Mouse (Mus musculus) hindbrain, embryonic 11.5 days (tissue): Measurements from ENCODE around the gene Rassf2. TPM values are rescaled to one million over a fixed set of nuclear protein-coding genes. Genes with fewer than 3 reads are reported as not detected.

Experiments
- ATAC-seq: fragments of 200-750 bp; cut with Nextera tagmentation; 2 replicates; pipeline ENCODE4 v1.8.0; 2017; ENCODE audit warnings: mild to moderate bottlenecking, moderate TSS enrichment, moderate library complexity; ENCODE audit not compliant: low FRiP score
- DNase-seq: peaks from one replicate; pipeline ENCODE4 v3.0.0-alpha.2; 2015; ENCODE audit warnings: low spot score
- H3K27ac ChIP-seq: fragments of 300-500 bp; sonication (generic); 2 replicates; pipeline ENCODE4 v1.5.1; 2014; ENCODE audit warnings: mild to moderate bottlenecking, low read depth, low read length
- H3K27me3 ChIP-seq: fragments of 300-500 bp; sonication (generic); 2 replicates; pipeline ENCODE4 v1.6.1; 2014; ENCODE audit warnings: mild to moderate bottlenecking, low read length, moderate library complexity, mixed read lengths; ENCODE audit not compliant: control insufficient read depth, insufficient read depth
- H3K36me3 ChIP-seq: fragments of 300-500 bp; sonication (generic); 2 replicates; pipeline ENCODE4 v1.6.1; 2014; ENCODE audit warnings: mild to moderate bottlenecking, low read length, moderate library complexity, mixed read lengths; ENCODE audit not compliant: control insufficient read depth, insufficient read depth
- H3K4me1 ChIP-seq: fragments of 300-500 bp; sonication (generic); replicated peaks from 2 replicates; pipeline ENCODE4 v1.6.1; 2014; ENCODE audit warnings: low read length, mixed read lengths; ENCODE audit not compliant: control insufficient read depth, insufficient read depth
- H3K4me2 ChIP-seq: fragments of 300-500 bp; sonication (generic); replicated peaks from 2 replicates; pipeline ENCODE4 v1.6.1; 2014; ENCODE audit warnings: mild to moderate bottlenecking, low read depth, low read length
- H3K4me3 ChIP-seq: fragments of 300-500 bp; sonication (generic); 2 replicates; pipeline ENCODE4 v1.5.1; 2014; ENCODE audit warnings: low read depth, low read length
- H3K9ac ChIP-seq: fragments of 300-500 bp; sonication (generic); 2 replicates; pipeline ENCODE4 v1.6.1; 2014; ENCODE audit warnings: low read depth, low read length
- H3K9me3 ChIP-seq: fragments of 300-500 bp; sonication (generic); 2 replicates; pipeline ENCODE4 v1.6.1; 2016; ENCODE audit warnings: low read length; ENCODE audit not compliant: control insufficient read depth
- WGBS: fragments of 180-500 bp; shearing (Covaris S2); extraction: QIAGEN DNeasy Blood & Tissue Kit; methylation state at CpG from one replicate; pipeline ENCODE4 v1.1.7; 2014; 5-methylcytosine and 5-hydroxymethylcytosine counted together
- polyA plus RNA-seq: library from polyadenylated mRNA; unstranded; fragments of >200 nt; fragmentation: Nextera tagmentation; extraction: Ambion mirVana; gene quantifications from 2 replicates; pipeline ENCODE4 v1.2.1, GENCODE M21; 2014

Gene Rassf2
- polyA plus RNA-seq, 1 experiment from 2014 or later: 27.2 TPM

DNA sequence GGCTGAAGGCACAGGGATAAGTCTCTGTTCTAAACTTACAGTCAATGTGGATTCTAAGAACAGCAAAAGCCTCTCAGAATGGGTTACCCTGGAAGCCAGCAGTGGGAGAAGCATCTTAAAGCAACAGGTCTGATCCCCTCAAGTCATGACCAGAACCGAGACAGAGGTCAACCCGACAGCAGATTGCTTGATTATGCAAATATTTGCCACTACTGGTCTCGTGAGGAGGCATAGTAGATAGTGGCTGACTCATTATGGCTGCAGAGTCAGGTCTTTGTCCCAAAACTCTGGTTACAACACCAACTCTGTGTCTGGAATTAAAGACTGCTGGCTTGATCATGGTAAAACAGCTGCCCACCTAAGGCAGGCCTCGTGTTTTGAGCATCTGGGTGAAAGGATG is 11.9 kb downstream of the Rassf2 start:
- Histone ChIP-seq H3K9ac (no peak overlapping the region), H3K36me3 (peaks cover 2% of the 10 kb centered on the region; the same call in 1 of the 2 replicates), H3K27me3 (no peaks in the 10 kb centered on the region), H3K9me3 (no peaks in the 10 kb centered on the region), H3K4me3 (no peak overlapping the region), H3K4me2 (no peak overlapping the region), H3K27ac (no peak overlapping the region), H3K4me1 (no peaks in the 10 kb centered on the region)
- ATAC-seq: no peak
- 65% methylated on average over 4 of the region's 4 CpGs for WGBS
- no peak for DNase-seq

DNA sequence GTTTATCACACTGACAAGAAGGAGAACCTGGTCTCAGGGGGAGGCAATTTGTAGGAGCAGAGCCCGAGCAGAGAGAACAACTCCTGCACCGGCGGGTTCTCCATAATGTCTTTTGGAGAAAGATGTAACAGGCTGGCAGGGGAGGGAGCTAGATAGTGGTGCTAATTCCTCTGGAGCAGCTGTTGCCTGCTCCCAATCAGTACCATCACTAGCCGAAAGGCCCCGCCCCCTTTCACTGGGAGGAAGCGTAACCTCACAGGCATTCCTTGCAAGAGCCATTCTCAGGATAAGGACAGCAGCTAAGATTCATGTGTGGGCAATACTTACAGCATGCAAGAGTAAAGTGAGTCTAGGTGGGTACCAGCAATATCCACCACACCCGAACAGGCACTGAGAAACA is 12.4 kb downstream of the Rassf2 start:
- no peaks in the 10 kb centered on the region for H3K27me3 ChIP-seq
- H3K9ac ChIP-seq: 0 out of 2 replicates have a peak overlapping the region, but pooled peaks have one; percentile 16
- H3K4me2 ChIP-seq: no peak overlapping the region
- H3K27ac ChIP-seq: no peak overlapping the region
- 58% methylated on average over 7 of the region's 7 CpGs for WGBS
- no peak overlapping the region for H3K4me3 ChIP-seq
- H3K4me1 ChIP-seq: no peaks in the 10 kb centered on the region
- ATAC-seq: no peak
- no peak for DNase-seq
- no peaks in the 10 kb centered on the region for H3K9me3 ChIP-seq
- peaks cover 2% of the 10 kb centered on the region; the same call in 1 of the 2 replicates for H3K36me3 ChIP-seq

DNA sequence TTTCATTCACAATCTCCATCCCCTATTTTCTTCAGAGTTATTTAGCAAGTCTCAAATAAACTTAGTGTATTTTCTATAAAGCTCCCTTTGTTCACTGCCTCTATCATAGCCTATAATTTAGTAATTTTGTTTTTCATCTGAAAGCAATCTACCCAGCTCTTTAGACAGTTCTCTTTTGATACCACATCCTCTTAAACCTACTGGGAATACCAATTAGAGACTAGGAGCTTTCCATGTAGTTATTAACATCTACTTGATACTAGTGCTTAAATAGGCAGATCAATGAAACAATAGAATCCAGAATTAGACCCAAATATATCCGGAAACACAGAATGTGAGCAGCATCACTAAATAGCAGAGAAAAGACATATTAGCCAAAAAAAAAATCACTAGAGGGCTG is 14.0 kb downstream of the Rassf2 start:
- Histone ChIP-seq H3K9me3 (no peaks in the 10 kb centered on the region), H3K27ac (no peak overlapping the region), H3K9ac (no peak overlapping the region), H3K4me1 (no peaks in the 10 kb centered on the region), H3K4me3 (no peak overlapping the region), H3K36me3 (peaks cover 5% of the 10 kb centered on the region; the same call in 1 of the 2 replicates), H3K27me3 (no peaks in the 10 kb centered on the region), H3K4me2 (no peak overlapping the region)
- DNase-seq (no peak), ATAC-seq (no peak)
- WGBS: 85% methylated on average over 1 of the region's 1 CpGs

DNA sequence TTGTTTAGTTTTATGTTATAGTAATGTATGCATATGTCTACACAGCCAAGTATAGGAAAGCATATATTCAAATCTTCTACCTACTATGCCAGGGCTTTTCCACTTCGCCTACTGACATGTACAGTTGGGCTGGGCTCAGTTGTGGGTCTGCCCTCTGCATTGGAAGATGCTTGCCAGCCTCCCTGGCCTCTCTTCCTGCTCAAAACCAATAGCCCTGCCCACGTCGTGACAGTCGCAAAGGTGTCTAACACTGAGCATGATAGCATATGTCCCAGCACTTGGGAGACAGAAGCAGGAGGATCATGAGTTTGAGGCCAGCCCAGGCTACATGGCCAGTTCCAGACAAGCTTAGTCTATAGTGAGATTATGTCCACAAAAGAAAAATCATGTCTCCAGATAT is 16.9 kb downstream of the Rassf2 start:
- DNase-seq (no peak), ATAC-seq (no peak)
- Histone ChIP-seq H3K27ac (no peak overlapping the region), H3K27me3 (no peaks in the 10 kb centered on the region), H3K4me2 (no peak overlapping the region), H3K4me3 (no peak overlapping the region), H3K9ac (no peak overlapping the region), H3K9me3 (no peaks in the 10 kb centered on the region), H3K4me1 (no peaks in the 10 kb centered on the region), H3K36me3 (peaks cover 8% of the 10 kb centered on the region; the same call in 1 of the 2 replicates)
- WGBS: 93% methylated on average over 4 of the region's 4 CpGs

DNA sequence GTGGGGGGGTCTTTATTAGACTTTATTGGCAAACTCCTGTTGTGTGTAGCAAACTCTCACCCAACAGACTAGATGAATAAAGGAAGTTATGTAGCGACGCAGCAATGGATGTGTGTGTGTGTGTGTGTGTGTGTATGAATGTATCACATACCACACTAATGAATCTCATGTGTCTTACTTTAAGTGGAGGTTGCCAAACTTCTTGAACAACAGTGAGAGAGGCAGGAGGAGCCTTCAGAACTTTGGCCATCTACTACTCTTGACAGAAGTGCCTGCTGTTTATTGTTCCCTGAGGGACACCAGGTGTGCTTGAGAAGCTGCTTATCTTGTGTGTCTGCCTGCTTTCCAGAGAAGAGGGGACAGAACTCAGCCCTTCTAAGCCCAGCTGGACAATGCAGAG is 19.3 kb downstream of the Rassf2 start:
- 0 out of 2 replicates have a peak, but pooled peaks cover 5% of the 10 kb centered on the region for H3K36me3 ChIP-seq
- WGBS: 78% methylated on average over 2 of the region's 2 CpGs
- H3K9ac ChIP-seq: no peak overlapping the region

DNA sequence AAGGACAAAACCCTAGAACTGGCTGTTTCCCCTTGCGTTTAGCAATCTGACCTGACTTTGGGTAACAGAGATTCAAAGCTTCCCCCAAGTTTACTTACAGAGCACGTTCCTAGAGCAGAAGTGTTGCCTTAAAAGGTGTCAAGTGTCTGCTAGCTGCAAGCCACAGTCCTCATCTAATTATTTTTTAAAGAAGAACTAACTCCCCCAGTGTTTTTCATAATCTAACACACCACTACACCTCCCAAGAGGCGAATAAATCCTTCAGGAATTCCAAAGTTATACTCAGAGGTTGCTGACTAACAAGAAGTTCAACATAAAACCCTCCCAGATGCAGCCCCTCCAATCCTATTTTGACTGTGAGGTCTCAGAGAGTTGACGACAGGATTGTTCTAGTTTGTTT is 21.9 kb downstream of the Rassf2 start:
- DNase-seq: no peak
- ATAC-seq: no peak
- H3K36me3 ChIP-seq: 0 out of 2 replicates have a peak, but pooled peaks cover 5% of the 10 kb centered on the region

More for the DNA sequence above, 19.3 kb downstream of the Rassf2 start:
- no peaks in the 10 kb centered on the region for H3K27me3 ChIP-seq
- no peaks in the 10 kb centered on the region for H3K4me1 ChIP-seq
- no peak for ATAC-seq
- no peak overlapping the region for H3K27ac ChIP-seq
- H3K4me2 ChIP-seq: no peak overlapping the region
- no peaks in the 10 kb centered on the region for H3K9me3 ChIP-seq
- no peak for DNase-seq
- no peak overlapping the region for H3K4me3 ChIP-seq

DNA sequence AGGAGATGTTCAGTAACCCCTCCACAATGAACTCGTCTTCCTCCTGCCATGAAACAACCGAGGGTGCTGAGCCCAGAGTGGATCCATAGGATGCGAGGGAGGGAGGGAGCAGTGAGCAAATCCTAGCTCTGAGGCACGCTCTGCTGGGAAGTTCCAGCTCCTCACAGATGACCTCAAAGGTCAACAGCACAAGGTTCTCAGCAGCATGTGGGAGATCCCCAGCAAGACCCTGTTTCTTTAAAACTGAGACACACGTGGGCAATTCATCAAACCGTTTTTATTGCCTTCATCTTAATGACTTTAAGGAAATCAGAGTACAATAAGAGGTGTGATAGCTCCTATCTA is 22.6 kb downstream of the Rassf2 start:
- H3K36me3 ChIP-seq: 0 out of 2 replicates have a peak, but pooled peaks cover 5% of the 10 kb centered on the region
- H3K27me3 ChIP-seq: no peaks in the 10 kb centered on the region

More for the DNA sequence above, 21.9 kb downstream of the Rassf2 start:
- WGBS: 60% methylated on average over 4 of the region's 4 CpGs
- Histone ChIP-seq H3K27ac (no peak overlapping the region), H3K4me1 (no peaks in the 10 kb centered on the region), H3K27me3 (no peaks in the 10 kb centered on the region), H3K9me3 (no peaks in the 10 kb centered on the region), H3K4me3 (no peak overlapping the region), H3K9ac (no peak overlapping the region), H3K4me2 (no peak overlapping the region)

DNA sequence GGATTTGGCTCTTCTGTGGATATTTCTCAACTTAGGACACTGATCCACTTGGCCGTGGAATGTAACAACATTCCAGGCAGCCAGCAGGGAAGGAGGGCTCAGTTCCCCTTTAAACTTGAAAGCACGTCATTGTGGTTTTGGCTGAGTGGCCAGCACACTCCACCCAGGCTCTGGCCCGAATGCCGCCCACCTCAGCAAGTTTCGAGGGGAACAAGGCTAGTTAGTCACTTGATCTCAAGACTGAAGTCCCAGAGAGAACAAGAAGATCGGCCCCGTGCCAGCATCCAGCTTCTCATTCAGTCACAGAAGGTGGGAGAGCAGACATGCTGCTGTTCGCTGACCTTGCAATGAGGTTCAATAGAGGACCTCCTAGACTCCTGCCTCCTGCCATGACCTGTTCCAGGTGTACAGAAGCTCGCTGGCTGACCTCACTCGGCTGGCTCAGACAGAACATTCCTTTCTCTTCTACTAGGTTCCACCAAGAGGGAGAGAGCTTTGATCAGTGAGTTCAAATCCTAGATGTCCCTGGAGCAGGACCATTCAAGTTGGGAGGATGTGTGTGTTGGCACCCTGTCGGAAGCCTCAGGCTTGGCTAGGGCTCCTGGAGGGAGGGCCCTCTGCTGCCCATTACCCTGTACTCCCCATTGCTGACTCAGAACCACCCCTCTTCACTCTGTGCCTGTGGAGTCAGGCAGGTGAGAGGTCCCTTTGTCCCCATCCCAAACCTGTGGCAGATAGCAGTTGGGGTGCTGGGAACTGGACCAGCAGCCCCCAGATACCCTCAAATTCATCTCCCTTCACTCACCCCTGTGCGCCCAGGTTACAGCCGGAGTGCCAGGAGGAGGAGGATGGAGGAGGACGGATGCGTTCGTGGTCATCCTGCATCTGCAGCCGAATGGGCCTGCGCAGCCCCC is 23.2 kb downstream of the Rassf2 start:
- H3K4me1 ChIP-seq: no peaks in the 10 kb centered on the region
- no peak overlapping the region for H3K4me2 ChIP-seq
- H3K27me3 ChIP-seq: no peaks in the 10 kb centered on the region
- no peak overlapping the region for H3K9ac ChIP-seq
- H3K36me3 ChIP-seq: 0 out of 2 replicates have a peak, but pooled peaks cover 2% of the 10 kb centered on the region
- no peak overlapping the region for H3K4me3 ChIP-seq
- WGBS: 82% methylated on average over 18 of the region's 18 CpGs
- H3K27ac ChIP-seq: no peak overlapping the region
- DNase-seq (no peak), ATAC-seq (no peak)
- no peaks in the 10 kb centered on the region for H3K9me3 ChIP-seq

More for the DNA sequence above, 22.6 kb downstream of the Rassf2 start:
- H3K4me1 ChIP-seq: no peaks in the 10 kb centered on the region
- no peak overlapping the region for H3K27ac ChIP-seq
- 52% methylated on average over 6 of the region's 6 CpGs for WGBS
- DNase-seq: no peak
- no peak overlapping the region for H3K9ac ChIP-seq
- H3K4me2 ChIP-seq: no peak overlapping the region
- no peak overlapping the region for H3K4me3 ChIP-seq
- no peak for ATAC-seq
- no peaks in the 10 kb centered on the region for H3K9me3 ChIP-seq

DNA sequence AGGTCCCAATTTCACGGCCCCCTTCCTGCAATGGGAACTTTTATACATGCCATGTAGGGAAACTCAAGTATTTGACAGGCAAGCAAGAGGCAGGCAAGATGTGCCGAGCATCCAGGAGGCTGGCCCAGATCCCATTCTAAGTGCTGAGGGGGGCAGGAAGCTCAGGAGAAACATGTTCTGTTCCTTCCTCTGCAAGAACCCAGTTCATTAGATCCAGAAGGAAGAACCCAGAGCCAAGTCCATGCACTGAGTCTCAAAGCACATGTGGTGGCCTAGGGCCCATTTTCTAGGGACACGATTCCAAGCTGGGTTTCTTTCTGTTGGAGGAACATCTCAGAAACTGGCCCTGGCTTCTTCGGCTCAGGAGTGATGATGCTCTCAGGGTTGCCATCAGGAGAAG is 24.6 kb downstream of the Rassf2 start:
- H3K4me3 ChIP-seq: no peak overlapping the region
- no peak for DNase-seq
- no peaks in the 10 kb centered on the region for H3K4me1 ChIP-seq
- no peak overlapping the region for H3K27ac ChIP-seq
- no peak overlapping the region for H3K4me2 ChIP-seq
- H3K9ac ChIP-seq: no peak overlapping the region
- no peaks in the 10 kb centered on the region for H3K9me3 ChIP-seq
- 93% methylated on average over 4 of the region's 4 CpGs for WGBS
- H3K36me3 ChIP-seq: 0 out of 2 replicates have a peak, but pooled peaks cover 2% of the 10 kb centered on the region
- H3K27me3 ChIP-seq: no peaks in the 10 kb centered on the region
- ATAC-seq: no peak
